Mouse (Mus musculus) midbrain, embryonic 10.5 days (tissue): ENCODE results near the gene Olfr329-ps. TPM values are rescaled to one million over a fixed set of nuclear protein-coding genes. Genes with fewer than 3 reads are reported as not detected.
A peak's percentile ranks its signal among the peaks of the same experiment; 100 is the strongest.
"Not testable (repeated sequence)": the region's sequence is repeated elsewhere in the genome, so short reads cannot be mapped to it uniquely, and the experiment has no call there.

Experiments used
- DNase-seq: peaks from one replicate; pipeline ENCODE4 v3.0.0-alpha.2; 2017; ENCODE audit warnings: low spot score
- H3K27ac ChIP-seq: fragments of 300-500 bp; sonication (generic); replicated peaks from 2 replicates; pipeline ENCODE4 v1.5.1; 2016; ENCODE audit warnings: mild to moderate bottlenecking
- H3K27me3 ChIP-seq: fragments of 300-500 bp; sonication (generic); 2 replicates; pipeline ENCODE4 v1.6.1; 2016; ENCODE audit warnings: low read depth, mild to moderate bottlenecking; ENCODE audit not compliant: poor library complexity, severe bottlenecking
- H3K36me3 ChIP-seq: fragments of 300-500 bp; sonication (generic); 2 replicates; pipeline ENCODE4 v1.6.1; 2016; ENCODE audit warnings: mild to moderate bottlenecking, moderate library complexity
- H3K4me1 ChIP-seq: fragments of 300-500 bp; sonication (generic); 2 replicates; pipeline ENCODE4 v1.6.1; 2016
- H3K4me3 ChIP-seq: fragments of 300-500 bp; sonication (generic); 2 replicates; pipeline ENCODE4 v1.5.1; 2016; ENCODE audit warnings: mild to moderate bottlenecking, moderate library complexity
- H3K9me3 ChIP-seq: fragments of 300-500 bp; sonication (generic); replicated peaks from 2 replicates; pipeline ENCODE4 v1.6.1; 2016; ENCODE audit warnings: mild to moderate bottlenecking
- whole genome bisulfite sequencing: fragments of 180-500 bp; shearing (Covaris S2); methylation state at CpG from one replicate; pipeline ENCODE4 v1.1.7; 2016; 5-methylcytosine and 5-hydroxymethylcytosine counted together
- polyA plus RNA-seq: library from polyadenylated mRNA; unstranded; fragments of >200 nt; fragmentation: Nextera tagmentation; extraction: Ambion mirVana; gene quantifications from 2 replicates; pipeline ENCODE4 v1.2.1, GENCODE M21; 2016

Olfr329-ps gene
- polyA plus RNA-seq, result not detected in 2 replicates

GRCm38 (mm10) chr11:58546322-58546721 lies at the start of gene Olfr329-ps:
Gene Olfr329-ps (minus strand): TSS chr11:58546422.
- Histone ChIP-seq H3K36me3 (no peaks in the 10 kb centered on the region), H3K9me3 (no peaks in the 10 kb centered on the region), H3K27me3 (no peaks in the 10 kb centered on the region), H3K4me1 (no peaks in the 10 kb centered on the region), H3K27ac (no peak within 1 kb of the TSS), H3K4me3 (no peak within 1 kb of the TSS)
- 85% methylated on average over 5 of the region's 5 CpGs for WGBS
- DNase-seq, result no peak

DNA sequence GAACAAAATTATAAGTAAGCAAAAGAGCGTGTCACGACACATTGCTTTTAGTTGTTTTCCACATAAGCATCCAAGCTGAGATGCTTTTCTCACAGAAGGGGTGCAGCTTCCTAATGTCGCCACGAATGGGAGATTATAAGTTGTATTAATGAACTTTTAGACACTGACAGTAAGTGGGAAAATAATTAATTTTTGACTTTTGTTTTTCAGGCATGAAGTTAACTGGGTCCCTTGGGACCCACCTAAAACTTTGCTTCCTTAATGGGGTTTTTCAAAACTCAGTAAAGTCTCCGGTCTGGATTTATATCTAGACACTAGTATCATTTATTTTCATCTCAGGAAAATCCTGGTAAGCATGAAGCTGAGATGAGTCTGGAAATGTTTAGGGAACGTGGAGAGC lies 48.6 kb upstream of the Olfr329-ps start, which contains the start of gene Olfr324:
Gene Olfr324, plus strand, starts transcription at position 301 of the 400 bp plus-strand sequence.
- 88% methylated on average over 6 of the region's 6 CpGs for WGBS
- Histone ChIP-seq H3K4me3 (no peak within 1 kb of the TSS), H3K27me3 (no peaks in the 10 kb centered on the region), H3K36me3 (no peaks in the 10 kb centered on the region), H3K9me3 (0 out of 2 replicates have a peak, but pooled peaks cover 4% of the 10 kb centered on the region), H3K27ac (no peak within 1 kb of the TSS), H3K4me1 (no peaks in the 10 kb centered on the region)
- no peak for DNase-seq

DNA sequence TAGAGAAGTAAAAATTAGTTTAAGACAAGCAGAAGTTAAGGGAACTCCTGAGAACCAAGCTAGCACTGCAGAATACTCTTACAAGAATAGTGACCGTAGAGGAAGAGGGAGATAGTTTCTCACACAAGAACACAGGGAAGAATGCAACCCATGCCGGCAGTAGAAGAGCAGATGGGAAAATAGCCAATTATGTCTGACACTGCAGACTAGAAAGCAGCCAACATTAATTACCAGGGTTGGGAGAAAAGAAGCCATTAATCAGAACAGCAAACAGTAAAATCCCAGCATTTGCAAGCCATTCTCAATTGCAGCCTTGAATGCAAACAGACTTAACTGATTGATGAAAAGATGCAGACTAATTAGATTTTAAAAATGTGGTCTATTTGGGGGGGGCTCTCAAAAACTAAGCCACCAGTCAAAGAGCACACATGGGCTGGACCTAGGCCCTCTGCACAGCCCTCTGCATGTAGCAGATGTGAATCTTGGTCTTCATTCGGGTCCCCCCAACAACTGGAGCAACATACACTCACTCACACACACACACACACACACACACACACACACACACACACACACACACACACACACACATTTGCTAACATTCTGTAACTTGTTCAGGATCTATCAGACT lies 42.5 kb upstream of the Olfr329-ps start:
- H3K27me3 ChIP-seq, result no peaks in the 10 kb centered on the region
- H3K9me3 ChIP-seq, result 0 out of 2 replicates have a peak, but pooled peaks cover 4% of the 10 kb centered on the region
- no peak overlapping the region for H3K27ac ChIP-seq
- no peaks in the 10 kb centered on the region for H3K36me3 ChIP-seq
- DNase-seq, result no peak
- H3K4me3 ChIP-seq, result no peak overlapping the region
- WGBS, result 67% methylated on average over 3 of the region's 3 CpGs
- H3K4me1 ChIP-seq, result no peaks in the 10 kb centered on the region

DNA sequence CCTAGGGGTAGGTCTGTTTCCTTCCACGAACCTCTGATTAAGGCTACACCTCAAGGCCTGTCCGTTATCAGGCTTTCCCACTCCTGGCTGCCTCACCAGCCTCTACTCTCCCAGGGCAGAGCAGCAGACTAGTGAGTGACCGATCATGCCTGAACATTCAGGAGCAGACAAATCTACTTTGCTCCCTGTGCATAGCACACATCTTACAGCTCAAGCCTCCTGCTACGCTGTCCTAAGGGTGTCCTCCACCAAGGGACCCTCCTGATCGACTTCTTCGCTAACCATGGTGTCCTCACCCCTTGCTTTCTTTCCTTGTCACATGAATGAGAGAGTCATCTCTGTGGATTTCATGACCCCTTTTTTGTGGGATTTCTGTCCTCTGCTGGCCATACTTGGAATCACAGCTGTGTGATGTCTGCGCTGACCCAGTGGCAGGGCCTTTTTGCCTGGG lies 41.7 kb upstream of the Olfr329-ps start:
- Histone ChIP-seq H3K4me3 (no peak overlapping the region), H3K27me3 (no peaks in the 10 kb centered on the region), H3K27ac (peak overlapping the region; percentile 52; the same call in 1 of the 2 replicates), H3K36me3 (no peaks in the 10 kb centered on the region), H3K9me3 (0 out of 2 replicates have a peak, but pooled peaks cover 4% of the 10 kb centered on the region), H3K4me1 (no peaks in the 10 kb centered on the region)
- 76% methylated on average over 7 of the region's 7 CpGs for WGBS
- DNase-seq, result peak; percentile 31

GRCm38 (mm10) chr11:58578636-58579035 lies 32.4 kb upstream of the Olfr329-ps start:
- WGBS, result 85% methylated on average over 8 of the region's 8 CpGs
- no peak for DNase-seq
- H3K9me3 ChIP-seq, result no peaks in the 10 kb centered on the region
- H3K27ac ChIP-seq, result no peak overlapping the region
- H3K27me3 ChIP-seq, result no peaks in the 10 kb centered on the region
- H3K36me3 ChIP-seq, result no peaks in the 10 kb centered on the region
- no peaks in the 10 kb centered on the region for H3K4me1 ChIP-seq
- no peak overlapping the region for H3K4me3 ChIP-seq

GRCm38 (mm10) chr11:58577430-58577829 lies 31.2 kb upstream of the Olfr329-ps start, which contains the start of gene Olfr325:
Gene Olfr325 (plus strand): TSS chr11:58577730.
- no peak within 1 kb of the TSS for H3K27ac ChIP-seq
- DNase-seq, result no peak
- 88% methylated on average over 1 of the region's 1 CpGs for WGBS
- H3K36me3 ChIP-seq, result no peaks in the 10 kb centered on the region
- H3K4me1 ChIP-seq, result no peaks in the 10 kb centered on the region
- H3K4me3 ChIP-seq, result no peak within 1 kb of the TSS
- no peaks in the 10 kb centered on the region for H3K27me3 ChIP-seq
- no peaks in the 10 kb centered on the region for H3K9me3 ChIP-seq

- peaks cover 6% of the 10 kb centered on the region for H3K4me1 ChIP-seq
- no peak for DNase-seq
- H3K36me3 ChIP-seq, result no peaks in the 10 kb centered on the region
- no peak within 1 kb of the TSS for H3K27ac ChIP-seq
- no peaks in the 10 kb centered on the region for H3K9me3 ChIP-seq
- no peaks in the 10 kb centered on the region for H3K27me3 ChIP-seq
- no peak within 1 kb of the TSS for H3K4me3 ChIP-seq
- 83% methylated on average over 5 of the region's 5 CpGs for WGBS
These were observed 24.2 kb upstream of the Olfr329-ps start, which contains the start of gene Olfr224 for GRCm38 (mm10) chr11:58570405-58570804. Gene Olfr224 (minus strand): TSS chr11:58570553.

DNA sequence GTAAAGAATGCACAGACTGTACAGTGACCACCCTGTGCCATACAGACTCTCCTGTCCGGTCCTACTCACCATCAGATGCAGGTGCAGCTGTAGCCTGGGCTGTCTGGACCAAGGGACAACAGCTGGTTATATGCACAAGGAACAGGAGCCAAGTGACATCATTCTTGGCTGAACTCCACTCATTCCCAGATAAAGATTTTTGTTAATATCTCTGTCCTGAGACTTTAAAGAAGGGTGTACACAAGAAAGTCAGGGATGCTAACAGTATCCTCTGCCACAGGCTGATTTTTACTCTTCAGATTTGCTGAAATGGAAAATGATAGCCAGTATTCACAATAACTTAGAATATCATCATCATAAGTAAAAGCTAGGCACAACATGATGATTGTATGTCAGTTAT lies 9.3 kb upstream of the Olfr329-ps start, which contains the start of gene Olfr328:
Gene Olfr328, minus strand, starts transcription at position 101 of the 400 bp plus-strand sequence.
- no peaks in the 10 kb centered on the region for H3K27me3 ChIP-seq

GRCm38 (mm10) chr11:58534736-58535135 lies 11.5 kb downstream of the Olfr329-ps start, which contains the start of gene Olfr330:
Gene Olfr330 (minus strand): TSS chr11:58534836.
- H3K36me3 ChIP-seq, H3K9me3 ChIP-seq, DNase-seq, H3K27ac ChIP-seq, H3K27me3 ChIP-seq, H3K4me1 ChIP-seq, H3K4me3 ChIP-seq: not testable (repeated sequence)

More for the DNA sequence above, 9.3 kb upstream of the Olfr329-ps start, which contains the start of gene Olfr328:
- H3K4me1 ChIP-seq, result no peaks in the 10 kb centered on the region
- WGBS, result 82% methylated on average over 1 of the region's 1 CpGs
- H3K27ac ChIP-seq, result no peak within 1 kb of the TSS
- H3K9me3 ChIP-seq, result no peaks in the 10 kb centered on the region
- no peak for DNase-seq
- H3K4me3 ChIP-seq, result no peak within 1 kb of the TSS
- no peaks in the 10 kb centered on the region for H3K36me3 ChIP-seq

GRCm38 (mm10) chr11:58519756-58520155 lies 26.5 kb downstream of the Olfr329-ps start:
- not testable (repeated sequence) for H3K4me3 ChIP-seq, H3K27ac ChIP-seq, H3K27me3 ChIP-seq, DNase-seq, H3K36me3 ChIP-seq, H3K9me3 ChIP-seq, H3K4me1 ChIP-seq
- WGBS, result 92% methylated on average over 8 of the region's 9 CpGs

DNA sequence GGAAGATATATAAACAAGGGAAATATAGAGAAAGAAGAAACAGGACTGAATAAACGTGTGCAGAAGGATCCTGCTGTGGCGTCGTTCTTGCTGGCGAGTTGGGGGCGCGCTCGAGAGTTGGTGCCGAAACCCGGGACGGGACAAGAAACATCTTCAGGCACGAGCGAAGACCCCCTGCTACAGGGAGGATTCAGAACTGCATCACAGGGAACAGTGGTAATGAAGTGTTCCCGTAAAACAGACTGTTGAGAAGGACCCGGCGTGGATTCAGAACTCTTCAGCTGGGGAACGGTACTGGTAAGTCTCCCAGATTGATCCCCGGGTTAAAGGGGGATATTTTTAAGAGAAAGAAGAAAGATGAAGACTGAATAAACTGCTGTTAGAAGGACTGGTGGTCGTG lies 27.3 kb downstream of the Olfr329-ps start:
- H3K4me3 ChIP-seq, H3K36me3 ChIP-seq, DNase-seq, H3K27ac ChIP-seq, H3K4me1 ChIP-seq, H3K27me3 ChIP-seq, H3K9me3 ChIP-seq: not testable (repeated sequence)
- 96% methylated on average over 18 of the region's 18 CpGs for WGBS

GRCm38 (mm10) chr11:58509058-58509457 lies 37.2 kb downstream of the Olfr329-ps start:
- DNase-seq, H3K27ac ChIP-seq, H3K4me1 ChIP-seq, H3K9me3 ChIP-seq, H3K4me3 ChIP-seq, H3K27me3 ChIP-seq, H3K36me3 ChIP-seq: not testable (repeated sequence)
- WGBS, result 88% methylated on average over 19 of the region's 19 CpGs

- H3K36me3 ChIP-seq, H3K27ac ChIP-seq, H3K4me3 ChIP-seq, H3K4me1 ChIP-seq, H3K9me3 ChIP-seq, H3K27me3 ChIP-seq, DNase-seq: not testable (repeated sequence)
These were observed 43.8 kb downstream of the Olfr329-ps start, which contains the start of gene Olfr331 for GRCm38 (mm10) chr11:58502472-58502871. Gene Olfr331 (minus strand): TSS chr11:58502572.
